Mouse (Mus musculus) midbrain, embryonic 13.5 days (tissue): ENCODE results near the gene Mepce. TPM values are rescaled to one million over a fixed set of nuclear protein-coding genes. Genes with fewer than 3 reads are reported as not detected.

ENCODE experiments used
- ATAC-seq: fragments of 200-750 bp; cut with Nextera tagmentation; 2 replicates; pipeline ENCODE4 v1.8.0; 2017; ENCODE audit warnings: mild to moderate bottlenecking, moderate TSS enrichment, moderate library complexity
- H3K27ac ChIP-seq: fragments of 300-500 bp; sonication (generic); 2 replicates; pipeline ENCODE4 v1.5.1; 2015; ENCODE audit warnings: inconsistent platforms, mild to moderate bottlenecking, moderate library complexity
- H3K27me3 ChIP-seq: fragments of 300-500 bp; sonication (generic); 2 replicates; pipeline ENCODE4 v1.6.1; 2015; ENCODE audit warnings: mild to moderate bottlenecking, inconsistent platforms
- H3K36me3 ChIP-seq: fragments of 300-500 bp; sonication (generic); 2 replicates; pipeline ENCODE4 v1.6.1; 2015; ENCODE audit warnings: mild to moderate bottlenecking, inconsistent platforms
- H3K4me1 ChIP-seq: fragments of 300-500 bp; sonication (generic); replicated peaks from 2 replicates; pipeline ENCODE4 v1.6.1; 2015; ENCODE audit warnings: inconsistent platforms
- H3K4me2 ChIP-seq: fragments of 300-500 bp; sonication (generic); replicated peaks from 2 replicates; pipeline ENCODE4 v1.6.1; 2015; ENCODE audit warnings: moderate library complexity, mild to moderate bottlenecking, inconsistent platforms
- H3K4me3 ChIP-seq: fragments of 300-500 bp; sonication (generic); replicated peaks from 2 replicates; pipeline ENCODE4 v1.5.1; 2015; ENCODE audit warnings: mild to moderate bottlenecking, inconsistent platforms
- H3K9ac ChIP-seq: fragments of 300-500 bp; sonication (generic); replicated peaks from 2 replicates; pipeline ENCODE4 v1.6.1; 2015; ENCODE audit warnings: mild to moderate bottlenecking, inconsistent platforms
- H3K9me3 ChIP-seq: fragments of 300-500 bp; sonication (generic); 2 replicates; pipeline ENCODE4 v1.6.1; 2016; ENCODE audit warnings: mild to moderate bottlenecking, inconsistent platforms
- WGBS: fragments of 180-500 bp; shearing (Covaris S2); methylation state at CpG from one replicate; pipeline ENCODE4 v1.1.7; 2015; 5-methylcytosine and 5-hydroxymethylcytosine counted together
- polyA plus RNA-seq: library from polyadenylated mRNA; unstranded; fragments of >200 nt; fragmentation: Nextera tagmentation; extraction: Ambion mirVana; gene quantifications from 2 replicates; pipeline ENCODE4 v1.2.1, GENCODE M21; 2015

Mepce gene
- polyA plus RNA-seq, 1 experiment from 2014 or later = 11.0 TPM

GRCm38 (mm10) chr5:137785164-137786031, 2.1 kb downstream of the Mepce start:
- Histone ChIP-seq H3K4me3 (peak overlapping the region; percentile 84), H3K27me3 (peaks cover 12% of the 10 kb centered on the region), H3K27ac (peak overlapping the region; percentile 98), H3K9ac (peak overlapping the region; percentile 98), H3K9me3 (no peaks in the 10 kb centered on the region), H3K4me2 (peak overlapping the region; percentile 98), H3K36me3 (peaks cover 44% of the 10 kb centered on the region), H3K4me1 (peaks cover 55% of the 10 kb centered on the region)
- peak; percentile 17 for ATAC-seq
- WGBS = 1% methylated on average over 59 of the region's 62 CpGs

GRCm38 (mm10) chr5:137784546-137784945, 2.9 kb downstream of the Mepce start:
- H3K27ac ChIP-seq = peak overlapping the region; percentile 98
- H3K4me3 ChIP-seq = peak overlapping the region; percentile 84
- H3K4me2 ChIP-seq = peak overlapping the region; percentile 98
- peaks cover 12% of the 10 kb centered on the region for H3K27me3 ChIP-seq
- peaks cover 64% of the 10 kb centered on the region for H3K4me1 ChIP-seq
- no peaks in the 10 kb centered on the region for H3K9me3 ChIP-seq
- H3K36me3 ChIP-seq = peaks cover 48% of the 10 kb centered on the region
- WGBS = 87% methylated on average over 14 of the region's 14 CpGs
- H3K9ac ChIP-seq = peak overlapping the region; percentile 98
- no peak for ATAC-seq

- H3K9ac ChIP-seq = peak overlapping the region; percentile 98
- H3K27ac ChIP-seq = peak overlapping the region; percentile 19
- 68% methylated on average over 9 of the region's 9 CpGs for WGBS
- H3K27me3 ChIP-seq = peaks cover 9% of the 10 kb centered on the region
- peak overlapping the region; percentile 84 for H3K4me3 ChIP-seq
- H3K4me1 ChIP-seq = peaks cover 66% of the 10 kb centered on the region
- no peaks in the 10 kb centered on the region for H3K9me3 ChIP-seq
- no peak for ATAC-seq
- peaks cover 48% of the 10 kb centered on the region for H3K36me3 ChIP-seq
- peak overlapping the region; percentile 98 for H3K4me2 ChIP-seq
Observed at GRCm38 (mm10) chr5:137783901-137784540, 3.4 kb downstream of the Mepce start.

- H3K4me1 ChIP-seq = peaks cover 63% of the 10 kb centered on the region
- H3K36me3 ChIP-seq = peaks cover 48% of the 10 kb centered on the region
- 85% methylated on average over 13 of the region's 13 CpGs for WGBS
- H3K4me3 ChIP-seq = peak overlapping the region; percentile 84
- no peak for ATAC-seq
- H3K27ac ChIP-seq = no peak overlapping the region
- H3K9me3 ChIP-seq = no peaks in the 10 kb centered on the region
- H3K9ac ChIP-seq = peak overlapping the region; percentile 98
- H3K27me3 ChIP-seq = peaks cover under 1% of the 10 kb centered on the region; the same call in 1 of the 2 replicates
- peak overlapping the region; percentile 98 for H3K4me2 ChIP-seq
Observed at GRCm38 (mm10) chr5:137782776-137783522, 4.5 kb downstream of the Mepce start.

- no peak overlapping the region for H3K27ac ChIP-seq
- no peak overlapping the region for H3K4me3 ChIP-seq
- WGBS = 98% methylated on average over 7 of the region's 7 CpGs
- H3K4me2 ChIP-seq = no peak overlapping the region
- H3K36me3 ChIP-seq = peaks cover 48% of the 10 kb centered on the region
- H3K4me1 ChIP-seq = peaks cover 60% of the 10 kb centered on the region
- H3K9ac ChIP-seq = no peak overlapping the region
- no peak for ATAC-seq
- no peaks in the 10 kb centered on the region for H3K27me3 ChIP-seq
- no peaks in the 10 kb centered on the region for H3K9me3 ChIP-seq
Observed at GRCm38 (mm10) chr5:137781661-137782060, 5.8 kb downstream of the Mepce start.

- Histone ChIP-seq H3K4me3 (peak overlapping the region; percentile 94), H3K27me3 (no peaks in the 10 kb centered on the region), H3K4me1 (peaks cover 49% of the 10 kb centered on the region), H3K27ac (peak overlapping the region; percentile 92), H3K36me3 (peaks cover 43% of the 10 kb centered on the region), H3K9ac (peak overlapping the region; percentile 92), H3K4me2 (peak overlapping the region; percentile 99), H3K9me3 (no peaks in the 10 kb centered on the region)
- under 1% methylated on average over 65 of the region's 83 CpGs for WGBS
- peak; percentile 35 for ATAC-seq
Observed at GRCm38 (mm10) chr5:137779053-137779933, 8.2 kb downstream of the Mepce start.

GRCm38 (mm10) chr5:137778635-137779034, 8.8 kb downstream of the Mepce start, which contains the start of gene Ppp1r35:
Ppp1r35 (plus strand) TSS chr5:137778849.
- peak within 1 kb of the TSS; percentile 92 for H3K27ac ChIP-seq
- 0% methylated on average over 31 of the region's 31 CpGs for WGBS
- H3K4me2 ChIP-seq = peak within 1 kb of the TSS; percentile 99
- H3K9me3 ChIP-seq = no peaks in the 10 kb centered on the region
- peak within 1 kb of the TSS; percentile 94 for H3K4me3 ChIP-seq
- peak within 1 kb of the TSS; percentile 92 for H3K9ac ChIP-seq
- H3K4me1 ChIP-seq = peaks cover 42% of the 10 kb centered on the region
- H3K36me3 ChIP-seq = peaks cover 36% of the 10 kb centered on the region
- no peaks in the 10 kb centered on the region for H3K27me3 ChIP-seq
- peak; percentile 97 for ATAC-seq

- Histone ChIP-seq H3K4me3 (no peak overlapping the region), H3K27me3 (no peaks in the 10 kb centered on the region), H3K27ac (no peak overlapping the region), H3K4me1 (peaks cover 29% of the 10 kb centered on the region), H3K36me3 (peaks cover 24% of the 10 kb centered on the region), H3K9me3 (no peaks in the 10 kb centered on the region), H3K4me2 (no peak overlapping the region), H3K9ac (no peak overlapping the region)
- 88% methylated on average over 7 of the region's 7 CpGs for WGBS
- no peak for ATAC-seq
Observed at GRCm38 (mm10) chr5:137777267-137777845, 10.1 kb downstream of the Mepce start.

GRCm38 (mm10) chr5:137776408-137776918, 11.0 kb downstream of the Mepce start:
- H3K36me3 ChIP-seq = peaks cover 15% of the 10 kb centered on the region
- no peak overlapping the region for H3K9ac ChIP-seq
- WGBS = 54% methylated on average over 5 of the region's 5 CpGs
- no peak overlapping the region for H3K4me2 ChIP-seq
- no peak overlapping the region for H3K27ac ChIP-seq
- ATAC-seq = no peak
- H3K4me1 ChIP-seq = peaks cover 21% of the 10 kb centered on the region
- no peaks in the 10 kb centered on the region for H3K27me3 ChIP-seq
- H3K4me3 ChIP-seq = no peak overlapping the region
- no peaks in the 10 kb centered on the region for H3K9me3 ChIP-seq

- no peak overlapping the region for H3K4me3 ChIP-seq
- H3K27me3 ChIP-seq = no peaks in the 10 kb centered on the region
- H3K36me3 ChIP-seq = peaks cover 8% of the 10 kb centered on the region
- no peaks in the 10 kb centered on the region for H3K9me3 ChIP-seq
- no peak overlapping the region for H3K9ac ChIP-seq
- ATAC-seq = no peak
- peaks cover 14% of the 10 kb centered on the region for H3K4me1 ChIP-seq
- H3K27ac ChIP-seq = no peak overlapping the region
- 87% methylated on average over 2 of the region's 2 CpGs for WGBS
- H3K4me2 ChIP-seq = no peak overlapping the region
Observed at GRCm38 (mm10) chr5:137775587-137776290, 11.7 kb downstream of the Mepce start.
